Mouse (Mus musculus) spleen, postnatal 4 days (tissue): ENCODE measurements around the gene Dpagt1.
A peak's percentile ranks its signal among the peaks of the same experiment; 100 is the strongest.
"Not testable (repeated sequence)": the region's sequence is repeated elsewhere in the genome, so short reads cannot be mapped to it uniquely, and the experiment has no call there.

Source experiments
- DNase-seq, 2 experiments: peaks; one replicate each; pipeline ENCODE4 v3.0.0; 2022; ENCODE audit warnings: low spot score in 2 of 2

Gene Dpagt1

DNA sequence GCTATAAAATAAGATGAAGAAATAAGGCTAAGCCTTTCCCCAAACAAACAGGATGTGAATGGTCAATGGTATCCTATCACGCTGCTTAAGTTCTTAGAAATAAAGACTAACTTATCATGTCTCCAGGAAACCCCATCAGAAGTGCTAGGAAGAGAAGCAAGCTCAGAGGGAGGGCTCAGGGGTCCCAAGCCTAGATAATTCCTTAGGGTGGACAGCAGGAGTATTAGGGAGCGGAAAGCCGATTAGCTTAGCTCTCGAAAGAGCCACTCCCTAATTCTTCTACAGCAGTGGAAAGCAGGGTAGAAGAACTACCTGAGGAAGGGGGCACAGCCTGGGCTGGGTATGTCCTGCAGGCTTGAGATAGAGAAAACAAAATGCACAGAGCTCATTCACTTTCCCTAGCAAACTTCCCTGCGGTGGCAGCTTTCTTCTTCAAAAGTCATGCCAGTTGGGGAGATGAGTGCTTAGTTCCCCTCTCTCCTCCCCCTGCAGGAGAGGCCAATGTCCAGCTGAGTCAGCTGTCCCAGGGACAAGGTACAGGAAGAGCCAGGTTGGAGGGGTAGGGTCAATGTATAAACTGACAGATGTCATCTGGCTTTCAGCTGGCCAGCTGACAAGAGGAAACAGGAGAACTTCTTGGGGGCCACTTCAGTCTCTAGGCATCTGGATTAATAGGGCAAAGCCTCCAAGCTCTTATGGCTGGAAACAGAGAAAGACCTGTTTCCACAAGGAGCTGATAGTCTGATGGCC, 7.6 kb upstream of the Dpagt1 start:
- no peak for DNase-seq

DNA sequence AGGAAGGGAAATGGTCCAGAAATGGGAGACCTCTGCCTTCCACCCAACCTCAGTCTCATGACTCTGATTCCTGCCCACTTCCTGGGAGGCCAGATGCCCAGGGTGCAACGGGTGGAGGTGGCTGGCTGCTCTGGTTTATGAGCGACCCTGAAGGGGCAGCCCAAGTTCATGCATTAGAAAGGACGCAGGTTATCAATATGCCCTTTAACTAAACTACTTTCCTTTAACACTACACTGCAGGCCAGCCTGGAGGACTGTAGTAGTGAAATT, 7.1 kb upstream of the Dpagt1 start:
- no peak for DNase-seq

DNA sequence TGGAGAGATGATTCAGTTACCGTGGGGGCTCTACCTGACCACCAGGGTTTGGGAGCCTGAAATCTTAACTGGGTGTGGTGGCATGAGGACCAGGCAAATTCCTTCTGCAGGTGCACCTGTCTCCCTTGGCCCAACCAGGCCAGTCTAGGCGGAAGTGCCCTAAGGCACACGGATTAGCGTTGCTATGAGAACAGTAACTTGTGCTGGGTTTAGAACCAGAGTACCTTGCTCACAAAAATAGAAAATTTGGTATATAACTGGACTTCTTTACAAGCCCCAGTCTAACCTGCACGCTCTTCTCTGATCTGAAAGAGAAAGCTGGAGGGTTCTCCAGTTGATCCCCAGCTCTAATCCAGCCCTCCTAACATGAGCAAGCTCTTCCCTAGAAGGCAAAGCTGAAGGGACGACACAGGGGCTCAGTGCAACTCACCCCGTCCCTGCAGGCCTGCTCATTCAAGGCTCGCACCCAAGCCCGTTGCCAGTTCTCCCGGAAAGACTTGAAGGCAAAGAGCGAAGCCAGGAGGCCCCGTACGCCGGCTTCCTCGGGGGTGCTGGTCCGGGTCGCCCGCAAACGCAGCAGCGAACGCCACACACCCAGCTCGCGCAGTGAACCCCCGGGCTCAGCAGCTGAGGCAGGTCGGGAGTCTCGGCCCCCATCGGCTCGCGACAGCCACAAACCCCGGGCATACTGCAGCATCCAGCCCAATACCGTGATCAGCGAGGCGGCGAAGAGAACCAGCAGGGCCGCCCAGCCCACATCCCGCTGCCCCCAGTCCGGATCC, 6.5 kb upstream of the Dpagt1 start:
- peak; percentile 48 to 83 for DNase-seq

DNA sequence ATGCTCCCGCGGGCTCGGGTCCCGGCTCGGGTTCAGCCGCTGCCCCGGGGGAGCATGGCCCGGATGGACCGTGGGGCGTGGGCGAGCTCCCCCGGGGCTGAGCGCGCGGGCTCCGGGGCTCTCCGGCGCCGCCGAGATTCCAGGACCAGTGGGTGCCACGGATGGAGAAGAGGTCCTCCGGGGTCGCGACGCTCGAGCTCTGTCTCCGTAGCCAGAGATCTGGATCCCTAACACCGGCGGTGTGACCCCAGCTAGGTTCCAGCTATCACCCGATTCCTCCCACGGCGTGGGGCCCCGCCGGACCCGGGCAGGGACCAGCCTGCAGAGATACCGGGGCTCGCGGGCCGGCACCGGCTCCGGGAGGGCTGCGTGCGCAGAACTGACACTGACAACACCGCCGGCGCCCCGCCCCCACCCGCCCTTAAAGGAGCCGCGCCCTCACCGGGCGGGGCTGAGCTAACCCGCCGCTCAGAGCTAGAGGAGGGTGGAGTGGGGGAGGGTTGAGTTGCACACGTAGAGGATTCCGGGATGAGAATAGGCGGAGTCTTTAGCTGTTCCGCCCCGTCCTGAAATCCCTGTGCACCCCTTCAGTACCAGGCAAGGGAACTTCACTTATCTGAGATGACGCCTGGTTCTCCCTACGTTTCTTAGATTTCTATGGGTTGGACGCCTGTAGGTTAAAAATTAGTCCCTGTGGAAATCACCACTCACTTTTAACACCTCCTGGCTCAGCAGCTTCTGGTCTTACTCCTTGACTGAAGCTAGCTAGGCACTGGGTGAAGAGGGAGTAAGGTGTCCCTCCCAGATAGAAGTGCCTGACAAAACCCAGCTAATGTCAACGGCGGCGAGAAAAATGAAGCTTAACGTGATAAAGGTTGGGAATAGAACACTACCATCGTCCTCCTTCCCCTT, 5.7 kb upstream of the Dpagt1 start, which contains the start of gene C2cd2l:
Gene C2cd2l (minus strand): TSS at position 399 of the 912 bp plus-strand sequence.
- DNase-seq = peak; percentile 88 to 94

DNA sequence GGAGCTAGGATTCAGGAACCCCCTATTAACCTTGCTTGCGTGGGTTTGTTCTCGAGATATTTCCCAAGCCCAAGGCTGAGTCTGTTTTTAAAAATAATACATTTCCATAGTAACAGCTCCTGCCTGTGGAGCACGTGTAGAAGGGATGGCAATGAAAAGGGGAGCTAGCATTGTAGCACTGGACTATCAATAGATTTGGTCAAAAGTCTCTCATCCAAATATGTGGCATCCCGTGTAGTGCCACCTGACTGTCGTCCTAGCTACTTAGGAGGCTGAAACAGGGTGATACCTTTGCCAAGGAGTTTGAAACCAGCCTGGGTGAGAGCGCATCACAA, 5.1 kb upstream of the Dpagt1 start:
- no peak for DNase-seq

DNA sequence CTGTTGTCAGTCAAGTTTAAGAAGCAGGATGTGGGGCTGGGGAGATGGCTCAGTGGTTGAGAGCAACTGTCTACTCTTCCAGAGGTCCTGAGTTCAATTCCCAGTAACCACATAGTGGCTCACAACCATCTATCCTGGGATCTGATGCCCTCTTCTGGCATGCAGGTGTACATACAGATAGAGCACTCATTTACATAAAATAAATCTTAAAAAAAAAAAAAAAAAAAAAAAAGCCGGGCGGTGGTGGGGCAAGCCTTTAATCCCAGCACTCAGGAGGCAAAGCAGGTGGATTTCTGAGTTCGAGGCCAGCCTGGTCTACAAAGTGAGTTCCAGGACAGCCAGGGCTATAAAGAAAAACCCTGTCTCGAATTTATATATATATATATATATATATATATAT, 2.2 kb upstream of the Dpagt1 start:
- not testable (repeated sequence) for DNase-seq

DNA sequence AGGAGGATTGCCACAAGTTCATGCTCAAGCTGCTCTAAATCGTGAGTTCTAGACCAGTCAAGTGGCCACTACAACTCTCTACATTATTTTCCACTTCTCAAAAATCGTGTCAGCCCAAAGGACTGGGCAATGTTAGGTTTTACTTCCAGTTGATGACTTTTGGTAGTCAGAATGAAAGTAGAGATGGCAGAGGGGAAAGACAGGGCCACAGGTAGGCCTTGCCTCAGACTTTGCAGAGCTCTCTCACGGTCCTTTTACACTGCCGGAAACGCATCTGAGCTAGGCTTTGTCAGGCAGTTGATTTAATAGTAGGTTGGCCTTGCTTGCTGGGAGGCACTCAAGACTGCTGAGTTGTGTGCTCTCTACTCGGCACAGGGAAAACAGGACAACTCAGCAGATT, 1.7 kb upstream of the Dpagt1 start:
- DNase-seq = no peak

DNA sequence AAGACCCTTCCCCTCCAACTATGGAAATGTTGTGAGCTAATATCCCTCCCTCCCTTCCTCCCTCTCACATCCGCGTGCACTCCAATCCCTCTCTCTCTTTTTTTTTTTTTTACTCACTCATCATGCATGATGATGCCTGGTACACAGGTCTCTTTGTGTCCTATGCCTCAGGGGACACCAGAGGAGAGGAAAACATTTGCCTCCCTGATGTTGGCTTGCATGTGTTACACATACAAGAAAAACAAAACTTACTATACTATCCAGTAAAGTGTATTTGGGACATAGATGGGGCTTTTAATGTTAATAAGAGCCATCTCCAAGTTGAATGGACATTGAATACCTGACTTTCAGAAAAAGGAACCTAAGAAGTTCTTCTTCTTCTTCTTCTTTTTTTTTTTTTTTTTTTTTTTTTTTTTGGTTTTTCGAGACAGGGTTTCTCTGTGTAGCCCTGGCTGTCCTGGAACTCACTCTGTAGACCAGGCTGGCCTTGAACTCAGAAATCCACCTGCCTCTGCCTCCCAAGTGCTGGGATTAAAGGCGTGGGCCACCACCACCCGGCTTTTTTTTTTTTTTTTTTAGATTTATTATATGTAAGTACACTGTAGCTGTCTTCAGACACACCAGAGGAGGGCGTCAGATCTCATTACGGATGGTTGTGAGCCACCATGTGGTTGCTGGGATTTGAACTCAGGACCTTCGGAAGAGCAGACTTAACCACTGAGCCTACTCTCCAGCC, 619 bp upstream of the Dpagt1 start:
- DNase-seq = not testable (repeated sequence)

DNA sequence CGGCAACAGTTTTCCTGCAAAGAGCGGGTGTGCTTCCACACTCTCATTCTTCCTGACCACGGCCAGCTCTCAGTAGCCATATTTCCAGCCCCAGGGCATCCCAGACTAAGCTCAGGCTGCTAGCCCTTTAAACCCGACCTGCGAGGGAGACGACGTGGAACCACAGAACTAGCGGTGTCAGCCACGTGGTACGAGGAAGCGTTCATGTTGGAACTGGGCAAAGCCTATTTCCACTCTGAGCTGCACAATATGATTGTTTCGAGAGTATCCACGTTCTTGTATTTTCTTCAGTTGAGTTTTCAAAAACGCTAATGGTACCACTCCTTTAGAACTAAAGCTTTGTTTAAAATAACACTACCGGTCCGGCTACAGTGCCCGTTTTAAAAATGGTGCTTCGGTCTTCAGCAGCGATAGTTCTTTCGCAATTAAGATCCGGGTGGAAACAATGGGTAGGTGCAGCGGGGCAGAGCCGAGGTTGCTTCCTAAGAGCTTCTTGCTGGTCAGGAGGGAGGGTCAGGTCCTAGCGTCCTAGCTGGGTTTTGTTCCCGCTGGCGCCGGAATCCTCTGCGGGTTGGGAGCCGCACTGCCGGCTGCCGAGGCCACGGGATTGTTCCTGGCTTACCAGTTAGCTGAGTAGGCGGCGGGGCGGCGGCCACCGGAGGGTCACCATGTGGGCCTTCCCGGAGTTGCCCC, 698 bp downstream of the Dpagt1 start:
- peak; percentile 73 to 85 for DNase-seq

DNA sequence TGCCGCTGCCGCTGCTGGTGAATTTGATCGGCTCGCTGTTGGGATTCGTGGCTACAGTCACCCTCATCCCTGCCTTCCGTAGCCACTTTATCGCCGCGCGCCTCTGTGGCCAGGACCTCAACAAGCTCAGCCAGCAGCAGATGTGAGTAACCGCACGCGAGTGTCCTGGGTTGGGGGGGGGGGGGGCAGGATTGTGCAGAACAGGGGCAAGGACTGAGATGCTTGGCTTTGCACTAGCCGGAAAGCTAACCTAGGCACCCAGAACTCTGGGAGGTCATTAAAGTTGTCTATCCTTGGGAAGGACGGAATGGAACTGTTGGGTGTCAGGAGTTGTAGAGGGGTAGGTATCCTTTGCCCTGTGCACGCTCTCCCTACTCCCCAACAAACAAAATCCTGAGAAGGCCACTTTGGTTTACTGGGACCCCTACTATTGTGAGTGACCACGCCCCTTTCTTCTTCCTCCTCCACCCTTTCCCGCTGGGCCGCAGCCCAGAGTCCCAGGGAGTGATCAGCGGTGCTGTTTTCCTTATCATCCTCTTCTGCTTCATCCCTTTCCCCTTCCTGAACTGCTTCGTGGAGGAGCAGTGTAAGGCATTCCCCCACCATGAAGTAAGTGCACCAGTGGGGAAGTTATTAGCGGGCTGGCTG, 1.4 kb downstream of the Dpagt1 start:
- peak in 1 of 2 experiments; percentile 44 for DNase-seq

DNA sequence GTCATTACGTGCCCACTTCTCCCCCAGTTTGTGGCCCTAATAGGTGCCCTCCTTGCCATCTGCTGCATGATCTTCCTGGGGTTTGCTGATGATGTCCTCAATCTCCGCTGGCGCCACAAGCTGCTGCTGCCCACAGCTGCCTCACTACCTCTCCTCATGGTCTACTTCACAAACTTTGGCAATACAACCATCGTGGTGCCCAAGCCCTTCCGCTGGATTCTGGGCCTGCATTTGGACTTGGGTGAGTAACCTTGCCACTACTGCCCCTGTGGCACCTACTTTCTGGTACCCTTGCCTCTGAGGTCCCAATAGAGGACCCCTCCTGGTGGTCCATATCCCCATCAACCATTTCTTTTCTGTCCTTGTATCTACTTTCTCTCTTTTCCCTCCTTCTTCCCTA, 2.1 kb downstream of the Dpagt1 start:
- no peak for DNase-seq

DNA sequence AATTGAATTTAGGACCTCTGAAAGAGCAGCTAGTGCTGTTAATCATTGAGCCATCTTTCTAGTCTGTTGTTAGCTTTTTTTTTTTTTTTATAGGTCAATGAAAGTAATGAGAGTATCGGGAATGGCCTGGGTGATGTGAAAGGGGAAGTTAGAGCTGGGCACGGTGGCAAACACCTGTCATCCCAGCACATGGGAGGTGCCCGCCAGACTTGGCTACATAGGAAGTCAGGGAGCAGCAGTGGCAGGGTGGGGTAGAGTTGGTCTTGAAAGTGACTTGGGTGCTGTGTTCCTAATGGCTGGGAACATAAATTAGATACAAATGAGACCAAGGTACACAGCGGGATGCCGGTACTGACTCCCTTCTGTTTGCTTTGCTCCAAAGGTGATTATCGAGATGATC, 4.9 kb downstream of the Dpagt1 start:
- DNase-seq = no peak

DNA sequence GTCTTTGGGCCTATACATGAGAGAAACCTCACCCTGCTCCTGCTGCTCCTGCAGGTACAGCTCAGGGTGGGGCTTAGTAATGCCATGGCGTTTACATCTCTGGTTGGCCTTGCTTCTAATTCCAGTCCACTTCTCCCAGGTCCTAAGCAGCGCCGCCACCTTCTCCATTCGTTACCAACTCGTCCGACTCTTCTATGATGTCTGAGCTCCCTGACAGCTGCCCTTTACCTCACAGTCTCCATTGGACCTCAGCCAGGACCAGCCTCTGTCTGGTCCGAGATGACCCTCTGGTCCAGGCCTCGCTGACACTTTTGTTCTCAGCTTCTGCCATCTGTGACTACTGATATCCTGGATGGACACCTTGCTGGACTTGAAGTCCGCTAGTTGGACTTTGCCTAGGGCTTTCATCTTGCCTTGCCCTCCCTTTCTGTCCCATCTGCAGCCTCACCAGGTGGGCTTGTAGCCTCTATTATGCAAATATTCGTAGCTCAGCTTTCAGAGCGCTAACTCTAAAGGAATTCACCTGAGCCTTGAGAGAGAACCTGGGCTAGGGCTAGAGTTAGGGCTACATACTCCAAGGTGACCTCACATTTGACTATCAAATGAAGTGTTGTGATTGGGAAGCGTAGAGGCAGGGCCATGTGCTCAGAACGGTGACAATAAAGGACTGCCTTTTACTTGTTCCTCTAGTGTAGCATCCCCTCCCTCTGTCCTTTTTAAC, 7.3 kb downstream of the Dpagt1 start:
- no peak for DNase-seq

DNA sequence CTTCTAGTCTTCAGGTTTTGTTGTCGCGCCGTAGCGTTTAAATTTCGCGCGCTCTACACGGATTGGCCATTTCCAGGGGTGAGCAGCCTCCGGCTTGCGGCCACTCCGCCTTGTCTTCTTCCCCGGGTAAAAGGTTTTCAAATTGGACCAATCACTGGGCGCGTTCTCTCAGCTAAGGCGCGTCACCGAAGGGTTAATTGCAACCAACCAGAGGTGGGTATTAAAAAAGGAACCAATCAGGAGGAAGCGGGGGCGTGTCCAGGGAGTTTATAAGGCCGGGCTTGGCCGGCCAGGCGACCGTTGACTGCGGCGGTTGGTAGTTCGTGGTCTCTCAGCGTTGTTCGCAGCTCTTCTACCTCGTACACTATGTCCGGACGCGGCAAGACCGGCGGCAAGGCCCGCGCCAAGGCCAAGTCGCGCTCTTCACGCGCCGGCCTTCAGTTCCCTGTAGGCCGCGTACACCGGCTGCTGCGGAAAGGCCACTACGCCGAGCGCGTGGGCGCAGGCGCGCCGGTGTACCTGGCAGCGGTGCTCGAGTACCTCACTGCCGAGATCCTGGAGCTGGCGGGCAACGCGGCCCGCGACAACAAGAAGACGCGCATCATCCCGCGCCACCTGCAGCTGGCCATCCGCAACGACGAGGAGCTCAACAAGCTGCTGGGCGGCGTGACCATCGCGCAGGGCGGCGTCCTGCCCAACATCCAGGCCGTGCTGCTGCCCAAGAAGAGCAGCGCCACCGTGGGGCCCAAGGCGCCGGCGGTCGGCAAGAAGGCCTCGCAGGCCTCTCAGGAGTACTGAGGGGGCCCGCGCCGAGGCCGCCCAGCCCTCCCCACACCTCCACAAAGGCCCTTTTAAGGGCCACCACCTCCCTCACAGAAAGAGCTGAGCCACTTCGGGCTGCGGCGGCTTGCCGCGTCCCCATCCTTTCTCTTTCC, 8.8 kb downstream of the Dpagt1 start, which contains the start of gene H2afx:
Gene H2afx (plus strand): TSS at position 299 of the 935 bp plus-strand sequence.
- DNase-seq = peak; percentile 99

DNA sequence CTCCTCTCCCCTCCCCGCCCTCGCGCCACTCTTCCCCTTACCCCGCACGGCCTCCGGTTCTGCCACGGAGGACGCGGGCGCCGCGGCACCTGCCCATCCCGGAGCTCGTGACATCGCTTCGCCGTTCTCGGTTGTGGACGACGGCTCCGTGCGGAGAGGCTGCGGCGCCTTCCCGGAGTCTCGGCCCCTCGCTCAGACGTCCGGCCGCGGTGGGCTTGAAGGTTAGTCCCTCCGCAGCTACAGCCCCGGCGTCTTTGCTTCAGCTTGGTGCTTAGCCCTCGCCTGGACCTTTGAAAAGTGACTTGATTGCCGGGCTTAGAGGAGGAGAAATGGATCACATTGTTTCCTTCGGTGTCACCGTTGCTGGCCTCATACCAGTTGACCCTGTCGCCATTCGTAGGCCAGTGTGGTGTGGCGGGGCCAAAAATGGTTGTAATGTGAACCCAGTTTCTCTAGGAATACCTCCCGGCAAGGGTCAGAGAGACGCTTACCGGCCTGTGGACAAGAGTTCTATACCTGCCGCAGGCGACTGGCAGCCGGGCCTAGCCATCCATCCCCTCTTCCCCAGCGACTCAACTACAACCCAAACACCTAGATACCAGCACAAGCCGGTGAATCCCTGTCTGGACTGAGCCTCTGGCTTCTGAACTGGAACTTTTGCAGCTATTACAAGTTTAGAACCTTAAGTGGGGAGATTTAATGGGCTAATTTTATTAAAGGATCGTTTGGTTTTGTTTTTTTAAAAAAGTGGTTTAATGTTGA, 9.7 kb downstream of the Dpagt1 start:
- DNase-seq = peak; percentile 66 to 89

DNA sequence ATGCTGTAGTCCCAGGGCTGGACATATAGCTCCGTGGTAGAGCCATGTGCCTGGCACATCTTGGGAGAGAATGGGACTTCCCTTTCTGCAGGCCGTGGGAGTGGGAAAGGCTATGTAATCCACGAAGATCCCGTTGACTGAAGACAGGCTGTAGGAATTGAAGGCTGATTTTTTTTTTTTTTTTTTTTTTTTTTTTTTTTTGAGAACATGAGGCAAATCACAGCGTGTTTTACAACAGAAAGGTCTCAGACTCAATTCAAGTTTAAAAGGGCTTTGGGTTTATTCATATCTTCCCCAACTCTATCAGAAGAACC, 10.2 kb downstream of the Dpagt1 start:
- no peak for DNase-seq

DNA sequence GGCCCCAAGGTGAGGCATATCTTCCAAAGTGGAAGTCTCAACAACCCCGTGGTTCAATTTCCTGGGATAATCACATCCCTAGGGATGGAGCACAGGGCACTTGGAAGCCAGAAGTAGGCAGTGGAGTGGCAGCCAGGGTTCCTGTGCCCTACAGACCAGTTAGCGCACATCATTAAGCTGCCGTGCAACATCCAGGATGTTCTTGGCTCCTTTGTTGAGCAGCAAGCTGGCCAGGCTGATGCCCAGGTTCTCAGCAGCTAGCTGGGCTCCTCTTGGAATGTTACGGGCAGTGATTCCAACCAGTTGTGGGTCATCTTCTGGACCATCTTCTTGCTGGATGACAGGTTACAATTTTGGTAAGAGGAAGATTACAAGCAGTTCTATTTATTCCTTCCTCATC, 10.7 kb downstream of the Dpagt1 start:
- not testable (repeated sequence) for DNase-seq

DNA sequence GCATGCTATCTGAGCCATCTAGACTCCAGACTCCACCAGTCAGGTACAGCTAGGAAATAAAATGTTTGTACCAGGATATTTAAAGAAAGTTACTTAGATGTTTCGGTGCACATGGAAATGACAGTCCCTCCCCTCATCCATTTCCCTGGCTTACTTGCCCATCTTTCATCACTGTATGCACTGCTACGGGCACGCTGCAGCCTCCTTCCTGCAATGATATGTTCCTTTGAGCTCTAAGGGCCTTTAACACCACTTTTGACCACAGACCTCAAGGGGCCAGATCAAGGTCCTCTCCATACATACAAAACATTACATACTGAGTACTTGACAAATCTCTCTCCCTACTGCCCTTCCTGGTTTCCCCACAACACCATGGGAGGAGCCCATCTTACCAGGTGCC, 11.1 kb downstream of the Dpagt1 start:
- DNase-seq = peak in 1 of 2 experiments; percentile 25
